Mouse (Mus musculus) urinary bladder, postnatal 14 days (tissue): ENCODE measurements around the gene Endov.

Experiments
- DNase-seq: peaks from one replicate; pipeline ENCODE4 v3.0.0; 2021; ENCODE audit warnings: low spot score

Endov gene

DNA sequence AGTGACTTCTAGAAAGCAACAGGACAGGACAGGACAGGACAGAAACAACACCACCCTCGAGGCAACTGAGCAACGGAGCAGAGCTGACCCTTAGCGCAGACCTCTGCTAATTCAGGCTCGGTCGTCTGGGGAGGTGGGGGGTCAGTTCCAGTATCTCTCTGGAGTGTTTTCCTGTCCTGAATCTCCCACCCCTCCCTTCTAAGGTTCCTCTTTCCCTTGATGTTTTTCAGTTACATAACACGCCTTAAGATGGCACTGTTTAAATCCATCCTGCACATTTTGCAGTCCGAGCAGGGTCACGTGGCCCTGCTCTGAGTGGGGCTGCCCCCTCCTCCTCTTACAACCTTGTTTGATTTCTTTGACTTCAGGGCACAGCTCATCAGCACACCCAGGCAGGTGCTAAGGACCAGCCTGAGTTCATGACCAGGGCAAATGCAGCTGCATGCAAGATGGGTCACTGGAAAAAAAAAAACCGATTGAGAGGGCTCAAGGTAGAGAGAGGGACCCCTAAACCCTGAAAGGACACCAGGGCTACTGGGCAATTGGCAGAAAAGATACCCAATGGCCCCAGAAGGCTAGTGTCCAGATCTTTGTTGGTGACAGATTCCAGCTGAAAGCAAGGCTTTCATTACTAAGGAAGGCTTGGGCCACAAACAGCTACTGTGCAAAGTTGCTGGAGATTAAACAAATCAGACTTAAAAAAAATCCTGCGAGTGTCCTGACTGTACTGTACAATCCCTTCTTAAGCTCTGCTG lies 54.8 kb downstream of the Endov start:
- DNase-seq: no peak

DNA sequence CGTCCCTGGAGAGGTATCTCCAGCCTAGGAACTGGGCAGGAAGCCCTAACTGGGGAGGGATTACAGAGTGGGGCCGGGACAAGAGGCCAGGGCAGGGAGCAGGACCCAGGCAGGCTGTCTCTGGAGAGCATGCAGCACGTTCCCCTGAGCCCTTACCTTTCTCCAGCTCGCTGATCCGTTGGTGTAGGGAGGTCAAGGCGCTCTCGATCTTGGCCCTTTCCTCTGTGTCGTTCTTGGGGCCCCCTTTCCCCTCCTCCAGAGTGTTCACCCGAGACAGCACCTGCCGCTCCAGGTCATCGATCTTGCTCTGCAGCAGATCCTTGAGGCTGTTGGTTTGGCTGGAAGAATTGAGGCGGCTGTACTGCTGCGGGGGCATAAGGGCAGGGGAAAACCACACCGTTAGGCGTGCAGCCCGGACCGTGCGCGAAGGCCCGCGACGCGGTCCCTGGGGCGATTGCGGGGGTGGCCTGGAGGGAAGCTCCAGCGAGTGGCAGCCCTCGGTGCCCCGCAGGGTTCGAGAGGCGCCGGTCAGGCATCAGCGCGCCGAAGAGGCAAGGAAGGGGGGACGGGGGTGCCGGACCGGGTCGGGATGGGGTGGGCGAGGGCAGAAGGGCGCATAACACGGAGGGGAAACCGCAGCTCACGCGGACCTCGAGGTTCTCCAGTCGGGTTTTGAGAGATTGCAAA lies 55.5 kb downstream of the Endov start:
- peak; percentile 22 for DNase-seq

DNA sequence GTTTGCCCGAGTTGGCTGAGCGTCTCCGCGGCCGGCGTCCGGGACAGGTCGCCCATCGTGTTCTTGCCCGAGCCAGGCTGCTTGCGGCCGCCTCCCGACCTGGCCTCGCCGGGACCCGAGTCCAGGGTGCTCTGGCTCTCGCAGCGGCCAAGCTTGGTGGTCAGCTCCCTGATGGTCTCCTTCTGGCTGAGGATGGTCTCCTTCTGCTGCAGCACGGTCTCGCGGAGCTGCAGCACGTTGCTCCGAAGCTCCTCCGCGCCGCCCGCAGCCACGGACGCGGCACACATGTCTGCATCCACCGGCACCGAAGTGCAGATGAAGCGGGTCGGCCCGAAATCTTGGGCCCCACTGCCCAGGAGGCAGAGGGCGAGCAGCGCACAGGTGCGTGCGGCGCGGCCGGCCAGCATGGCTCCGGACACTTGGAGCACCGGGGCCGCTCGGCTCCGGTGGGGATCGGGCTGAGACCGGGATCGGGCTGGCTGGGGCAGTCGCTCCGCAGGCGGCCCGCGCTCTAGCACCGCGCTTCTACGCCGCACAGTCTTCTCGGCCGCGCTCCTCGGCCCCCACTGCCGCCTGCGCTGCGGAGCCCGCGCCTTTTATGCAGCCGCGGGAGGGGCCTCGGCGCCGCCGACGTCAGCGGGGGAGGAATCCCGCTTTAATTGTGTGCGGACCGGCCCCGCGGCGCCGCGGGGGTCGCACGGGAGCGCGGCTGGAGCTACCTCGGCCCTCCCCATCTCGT lies 56.2 kb downstream of the Endov start, which contains the start of gene Nptx1:
TSS of gene Nptx1 (minus strand) at position 571 of the 739 bp plus-strand sequence.
- DNase-seq: peak; percentile 16

DNA sequence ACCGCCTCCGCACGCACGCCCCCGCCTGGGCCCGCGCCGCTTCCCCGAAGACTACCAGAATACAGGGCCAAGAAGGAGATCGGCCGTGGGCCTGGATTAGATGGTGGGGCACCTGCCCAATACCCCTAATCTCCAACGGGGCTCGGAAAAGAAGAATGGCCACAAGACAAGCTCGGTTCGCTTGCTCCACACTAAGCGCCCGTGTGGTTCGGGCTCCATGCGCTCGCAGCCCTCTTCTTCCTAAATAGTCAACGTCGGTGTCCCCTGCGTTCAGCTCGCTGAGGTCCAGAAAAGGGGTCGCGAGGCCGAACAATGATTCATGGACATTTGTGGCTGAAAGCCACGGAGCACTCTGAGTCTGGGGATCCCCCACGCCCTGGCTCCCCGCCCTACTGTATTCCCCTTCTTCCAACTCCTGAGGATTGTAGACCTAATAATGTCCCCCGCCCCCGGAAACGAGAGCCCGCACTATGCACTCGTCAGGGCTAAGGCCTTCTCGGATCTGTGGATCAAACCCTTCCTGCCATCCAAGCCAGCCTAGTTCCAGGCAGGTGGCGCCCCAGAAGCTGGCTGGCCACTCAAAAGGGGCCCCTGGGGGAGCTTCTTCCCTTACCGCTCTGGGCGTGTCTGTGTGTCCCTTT lies 56.9 kb downstream of the Endov start:
- no peak for DNase-seq

DNA sequence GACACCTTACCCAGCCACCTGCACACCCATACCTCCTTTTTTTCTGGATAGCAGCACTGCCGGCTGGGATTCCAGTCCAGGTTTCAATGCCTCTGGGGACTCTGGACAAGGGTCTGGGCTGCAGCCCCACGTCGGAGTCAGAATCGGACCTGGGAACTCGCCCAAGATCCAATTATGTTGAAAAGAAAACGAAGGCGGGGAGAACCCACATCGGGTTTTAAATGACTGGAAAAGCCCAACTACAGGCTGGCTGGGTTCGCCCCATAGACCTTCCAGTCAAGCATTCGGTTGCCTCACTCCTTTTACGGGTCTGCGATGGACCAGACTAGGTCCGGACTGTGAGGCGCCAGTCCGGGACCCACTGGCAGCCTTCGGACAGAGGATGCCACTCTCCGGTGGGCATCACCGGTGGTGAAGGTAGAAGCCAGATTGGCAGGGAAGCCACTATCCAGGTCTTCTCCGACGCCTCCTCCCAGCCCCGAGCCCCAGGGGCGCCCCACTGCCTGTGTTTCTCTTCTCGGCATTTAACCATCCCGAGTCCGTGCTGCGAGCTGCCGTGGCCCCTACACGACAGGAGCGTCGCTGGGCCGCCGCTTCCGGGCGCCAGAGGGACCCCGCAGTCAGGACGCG lies 57.7 kb downstream of the Endov start:
- no peak for DNase-seq

DNA sequence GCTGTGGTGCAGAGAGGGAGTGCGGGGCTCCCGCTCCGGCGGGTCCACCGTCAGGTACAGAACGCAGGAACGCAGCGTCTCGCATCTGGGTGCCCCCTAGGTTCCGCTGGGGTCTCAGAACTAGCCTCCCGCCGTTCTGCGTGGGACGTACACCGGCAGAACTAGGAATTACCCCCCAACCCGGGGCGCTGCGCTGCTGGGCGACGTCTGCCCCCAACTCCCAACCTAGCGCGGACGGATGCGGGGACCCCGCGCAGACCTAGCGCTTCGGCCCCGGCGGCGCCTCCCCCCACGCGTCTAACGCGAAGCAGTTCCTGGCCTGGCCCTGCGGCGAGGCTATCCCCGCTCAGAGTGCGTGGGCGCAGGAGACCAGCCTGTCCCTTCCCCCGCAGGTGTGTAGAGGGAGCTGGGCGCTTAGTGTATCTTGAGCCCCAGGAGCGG lies 58.2 kb downstream of the Endov start:
- DNase-seq: no peak

DNA sequence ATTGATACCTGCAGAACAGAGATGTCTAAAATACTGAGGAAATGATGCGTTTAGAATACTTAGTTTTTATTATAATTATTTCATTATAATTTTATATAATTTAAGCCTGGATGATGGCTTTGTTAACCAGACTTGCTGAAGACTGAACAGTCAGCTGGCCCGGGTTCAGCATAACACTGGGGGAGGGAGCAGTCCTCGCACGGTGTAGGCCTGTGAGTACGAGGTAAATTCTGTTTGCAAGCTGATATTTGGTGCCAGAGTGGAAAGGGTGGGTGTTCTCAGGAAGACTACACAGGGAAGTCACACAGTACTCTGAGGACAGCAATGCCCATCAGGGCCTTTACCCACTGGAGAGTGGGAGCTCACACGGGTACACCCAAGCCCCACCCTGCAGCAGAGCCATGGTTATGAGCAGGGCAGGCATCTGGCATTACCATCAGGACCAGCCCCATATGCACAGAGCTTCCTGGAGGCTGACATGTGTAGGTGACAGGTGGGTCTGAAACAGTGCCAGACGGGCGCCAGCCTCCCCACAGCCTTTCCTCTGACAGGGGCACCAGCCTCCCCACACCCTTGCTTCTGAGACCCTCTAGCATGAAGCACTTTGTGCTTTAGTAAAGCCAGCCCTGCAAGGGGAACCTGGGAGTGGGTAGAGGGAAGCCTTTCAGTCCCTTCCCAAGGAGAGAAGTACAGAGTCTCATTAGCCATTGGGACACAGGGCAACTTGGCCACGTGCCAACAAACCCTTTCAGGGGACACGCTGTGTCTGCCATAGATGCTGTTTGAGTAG lies 59.6 kb downstream of the Endov start:
- DNase-seq: no peak

DNA sequence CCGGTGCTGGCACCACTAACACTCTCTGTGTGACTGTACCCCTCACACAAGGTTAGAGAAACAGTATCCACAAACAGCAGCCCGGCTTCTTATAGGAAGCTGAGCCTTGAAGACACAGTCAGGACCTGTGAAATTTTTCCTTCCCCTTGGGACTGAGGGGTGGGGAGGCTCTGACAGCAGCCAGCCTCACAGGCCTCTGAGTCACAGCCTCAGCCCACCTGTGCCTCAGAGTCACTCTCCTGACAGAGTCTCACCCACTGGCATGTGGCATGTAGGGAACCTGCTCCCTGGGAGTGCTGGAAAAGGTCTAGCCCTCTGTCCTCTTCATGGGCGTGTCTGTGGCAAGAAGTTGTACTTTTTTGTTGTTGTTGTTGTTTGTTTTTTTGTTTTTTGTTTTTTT lies 60.3 kb downstream of the Endov start:
- no peak for DNase-seq

DNA sequence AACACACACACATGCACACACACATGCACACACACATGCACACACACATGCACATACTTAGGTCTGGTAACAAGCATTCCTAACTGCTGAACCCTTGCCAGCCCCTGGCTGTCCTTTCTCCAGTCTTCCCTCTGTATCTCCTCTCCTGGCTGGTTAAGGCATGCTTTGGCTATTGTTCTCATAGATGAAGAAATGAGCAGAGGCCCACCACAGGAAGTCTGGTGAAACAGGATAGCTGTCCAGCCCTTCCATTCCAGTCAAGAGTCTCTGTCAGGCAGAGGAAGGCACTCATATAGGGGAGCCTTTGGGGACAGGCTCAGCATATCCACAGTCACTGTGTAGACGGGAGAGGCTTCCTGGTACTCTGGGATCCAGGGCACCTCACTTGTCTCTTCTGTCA lies 61.2 kb downstream of the Endov start:
- no peak for DNase-seq

DNA sequence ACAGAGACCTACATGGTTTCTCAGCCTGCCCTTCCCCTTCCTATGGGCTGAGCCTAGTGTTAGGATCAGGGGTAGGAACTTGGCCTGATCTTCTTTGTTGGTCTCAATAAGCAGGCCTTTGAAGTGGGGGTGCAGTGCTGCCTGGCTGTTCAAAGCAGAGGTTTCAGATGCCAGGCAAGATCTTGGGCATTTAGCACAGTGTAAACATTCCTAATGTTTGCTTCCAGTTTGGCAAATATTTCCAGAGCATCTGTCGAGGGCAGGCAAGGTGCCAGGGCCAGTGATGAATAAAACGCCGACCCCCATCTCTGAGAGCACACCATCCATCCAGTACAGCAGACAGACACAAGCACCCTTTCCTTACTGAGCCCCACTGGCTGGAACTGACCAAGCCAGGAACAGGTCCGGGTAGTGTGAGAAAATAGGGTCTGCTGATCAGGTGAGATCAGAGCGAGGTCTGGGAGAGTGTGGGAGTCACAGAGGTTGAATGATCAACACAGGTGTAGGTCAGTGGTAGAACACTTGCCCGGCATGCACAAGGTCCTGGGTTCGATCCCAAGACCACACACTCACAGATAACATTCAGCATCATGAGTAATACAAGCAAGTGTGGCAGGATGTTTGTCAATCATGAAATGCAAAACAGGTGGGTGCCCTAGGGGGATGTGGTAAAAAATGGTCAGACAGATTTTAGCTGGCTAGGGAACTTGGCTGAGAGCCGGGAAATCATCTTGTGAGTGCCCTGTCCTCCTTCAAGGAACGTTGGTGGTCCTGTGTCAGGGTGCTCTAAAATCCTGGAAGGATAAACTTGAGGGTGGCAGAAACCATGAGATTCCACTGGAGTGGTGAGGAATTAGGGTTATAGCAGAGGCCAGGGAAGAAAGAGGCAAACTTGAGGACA lies 62.0 kb downstream of the Endov start:
- no peak for DNase-seq

DNA sequence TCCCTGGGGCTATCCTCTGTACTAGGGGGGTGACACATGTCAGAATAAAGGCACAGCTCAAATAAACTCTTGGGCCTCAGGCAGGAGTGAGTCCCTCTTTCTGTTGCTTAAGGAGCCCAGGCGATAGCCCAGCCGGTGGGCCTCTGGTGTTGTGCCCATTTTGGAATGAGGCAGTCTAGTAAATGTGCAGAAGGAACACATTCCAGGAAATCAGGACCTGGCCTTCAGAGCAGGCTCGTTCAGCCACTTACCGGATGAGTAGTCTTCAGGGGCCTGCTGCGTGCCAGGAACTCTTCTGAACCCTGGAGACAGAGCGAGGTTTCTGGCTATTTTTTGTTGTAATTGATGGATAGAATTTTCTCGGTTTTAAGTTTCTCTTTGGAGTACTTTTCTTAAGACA lies 63.6 kb downstream of the Endov start:
- DNase-seq: no peak

DNA sequence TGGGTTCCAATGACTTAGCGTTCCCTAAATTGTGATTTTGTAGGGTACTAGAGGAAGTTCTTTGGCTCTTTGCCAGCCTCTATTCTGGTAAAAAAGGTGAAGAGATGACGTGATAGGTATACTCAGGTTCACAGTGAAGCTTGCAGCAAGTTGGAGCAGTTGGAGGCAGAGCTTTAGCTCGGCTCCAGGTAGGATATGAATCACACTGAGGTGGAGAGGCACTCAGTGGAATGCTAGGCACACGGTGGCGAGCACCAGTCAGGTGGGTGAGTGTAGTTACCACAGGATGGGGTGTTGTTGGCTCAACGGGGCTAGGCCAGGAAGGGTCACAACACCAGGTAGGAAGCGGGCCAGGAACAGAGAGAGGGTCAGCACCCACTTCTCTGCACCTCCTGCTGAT lies 64.0 kb downstream of the Endov start:
- no peak for DNase-seq

DNA sequence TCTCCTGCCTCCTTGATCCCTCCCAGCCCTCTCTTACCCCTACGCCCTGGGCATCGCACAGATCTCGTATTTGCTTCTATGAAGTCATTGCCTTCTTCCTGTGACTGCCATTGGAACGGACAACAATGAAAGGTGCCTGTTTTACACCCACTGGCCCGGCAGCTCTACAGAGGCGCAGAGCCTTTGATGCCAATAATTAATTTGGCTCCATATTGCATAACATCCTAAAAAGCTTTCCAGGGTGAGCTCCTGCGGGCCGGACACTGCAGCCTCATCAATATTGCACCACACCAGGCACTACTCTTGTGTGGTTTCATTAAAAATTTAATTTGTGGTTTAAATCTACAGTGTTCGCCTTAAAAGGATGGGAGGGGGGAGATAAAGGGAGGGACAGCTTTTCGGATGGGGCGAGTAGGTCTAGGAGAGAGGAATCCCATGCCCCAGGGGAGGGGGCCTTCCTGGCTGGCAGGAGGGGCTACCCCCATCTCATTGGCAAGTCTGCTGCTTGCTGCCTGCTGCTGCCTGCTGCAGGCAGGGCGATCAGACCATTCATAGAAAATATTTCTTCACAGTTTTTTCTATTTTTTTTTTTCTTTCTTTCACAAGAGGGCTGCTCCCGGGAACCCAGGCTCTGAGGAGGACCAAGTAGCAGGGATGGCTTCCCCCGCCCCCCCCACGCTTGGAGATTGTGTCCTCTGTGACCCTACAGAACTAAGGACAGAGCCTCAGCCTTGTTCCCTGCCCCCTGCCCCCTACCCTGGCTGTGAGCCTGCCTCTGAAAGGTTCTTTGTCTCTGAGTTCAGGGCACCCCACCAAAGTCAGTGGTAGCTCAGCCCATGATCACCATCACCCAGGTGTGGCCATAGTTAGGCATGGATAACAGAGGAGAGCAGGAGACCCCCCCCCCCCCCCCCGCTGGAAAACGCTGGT lies 67.1 kb downstream of the Endov start:
- DNase-seq: no peak

DNA sequence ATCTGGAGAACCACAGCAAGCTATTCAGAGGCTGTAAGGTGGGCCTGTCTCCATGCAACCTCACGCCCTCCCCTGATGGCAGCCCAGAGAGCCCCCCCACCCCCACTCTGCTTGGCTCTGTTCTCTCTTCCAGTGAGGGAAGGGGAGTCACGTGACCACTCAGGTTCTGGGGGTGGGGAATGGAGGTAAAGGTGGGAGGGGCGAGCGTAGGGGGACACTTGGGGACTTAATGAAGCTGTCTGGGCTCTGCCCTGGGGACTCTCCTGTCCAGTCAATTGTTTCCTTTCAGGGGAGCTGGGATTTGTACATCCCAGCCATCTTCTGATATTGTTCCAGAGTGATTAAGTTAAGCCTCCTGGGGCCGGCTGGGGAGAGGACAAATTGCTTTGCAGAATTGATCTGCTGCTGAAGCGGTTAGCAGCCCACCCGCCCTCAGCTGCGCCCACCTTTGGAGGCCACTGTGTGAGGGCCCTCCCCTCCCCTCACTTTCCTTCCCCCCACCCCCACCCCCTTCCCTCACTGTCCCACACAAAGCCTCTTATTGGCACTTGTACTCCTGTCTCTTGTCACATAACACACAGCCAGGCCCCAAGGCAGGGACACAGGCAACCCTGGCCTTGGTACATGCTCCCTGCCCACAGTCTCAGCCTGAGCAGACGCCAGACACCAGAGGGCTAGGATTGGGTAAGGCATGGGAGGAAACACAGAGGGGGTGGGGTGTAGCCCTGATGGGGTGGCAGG lies 67.9 kb downstream of the Endov start:
- DNase-seq: no peak
